Mouse (Mus musculus): ENCODE measurements around the gene Nudt15. TPM values are rescaled to one million over a fixed set of nuclear protein-coding genes. Genes with fewer than 3 reads are reported as not detected.

Nudt15 gene
- total and polyA plus RNA-seq, 2 experiments = 0.86 to 1.2 TPM

DNA sequence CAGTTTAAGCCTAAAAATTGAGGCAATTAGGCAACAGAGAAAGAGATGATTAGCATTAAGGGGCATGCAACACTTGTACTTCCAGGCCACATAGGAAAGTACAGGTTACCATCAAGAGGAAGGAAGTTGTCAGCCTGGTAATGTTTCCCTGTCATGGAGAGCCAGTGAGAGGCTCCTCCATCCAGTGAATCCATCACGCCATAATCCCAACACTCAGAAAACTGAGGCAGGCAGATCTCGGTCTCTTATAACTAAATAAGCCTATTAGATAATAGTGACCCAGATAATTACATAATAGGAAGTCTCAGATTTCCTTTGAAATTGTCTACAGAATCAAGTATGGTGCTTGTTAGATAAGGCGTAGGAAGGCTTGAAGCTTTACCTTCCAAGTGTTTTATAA, 23.9 kb downstream of the Nudt15 start:
- H3K27ac ChIP-seq (replicated peaks; ENCODE audit: insufficient read depth, low read depth, low read length) = no peak overlapping the region
- H3K36me3 ChIP-seq (ENCODE audit: control insufficient read depth, insufficient read depth, low read length) = no peaks in the 10 kb centered on the region
- H3K4me3 ChIP-seq (ENCODE audit: insufficient read depth, low read depth, low read length) = no peak overlapping the region
- WGBS = 64% methylated on average over 3 of the region's 3 CpGs
- TF ChIP-seq POLR2A (IDR thresholded peaks at IDR 0.05; ENCODE audit: extremely low read depth, insufficient read depth, low read length) (no peak), CTCF (IDR thresholded peaks at IDR 0.05; ENCODE audit: low read depth, low read length) (no peak)
- no peak for DNase-seq (ENCODE audit: extremely low read depth, low read depth, low spot score)
- no peaks in the 10 kb centered on the region for H3K79me2 ChIP-seq (ENCODE audit: control insufficient read depth, insufficient read depth, low read length)
- peaks cover 2% of the 10 kb centered on the region; the same call in 1 of the 2 replicates for H3K4me1 ChIP-seq (ENCODE audit: control insufficient read depth, insufficient read depth, low read length)
- H3K27me3 ChIP-seq (ENCODE audit: control insufficient read depth, insufficient read depth, low read length) = no peaks in the 10 kb centered on the region
- no peak overlapping the region for H3K9ac ChIP-seq (ENCODE audit: low read depth, low read length)

GRCm38 (mm10) chr14:73509765-73510423, 38.1 kb downstream of the Nudt15 start, which contains the start of gene Med4:
Gene Med4 (plus strand): TSS chr14:73510025.
- TF ChIP-seq POLR2A (IDR thresholded peaks at IDR 0.05; ENCODE audit: extremely low read depth, insufficient read depth, low read length) (peak; percentile 55; the same call in 1 of the 2 replicates), CTCF (IDR thresholded peaks at IDR 0.05; ENCODE audit: low read depth, low read length) (peak; percentile 100)

DNA sequence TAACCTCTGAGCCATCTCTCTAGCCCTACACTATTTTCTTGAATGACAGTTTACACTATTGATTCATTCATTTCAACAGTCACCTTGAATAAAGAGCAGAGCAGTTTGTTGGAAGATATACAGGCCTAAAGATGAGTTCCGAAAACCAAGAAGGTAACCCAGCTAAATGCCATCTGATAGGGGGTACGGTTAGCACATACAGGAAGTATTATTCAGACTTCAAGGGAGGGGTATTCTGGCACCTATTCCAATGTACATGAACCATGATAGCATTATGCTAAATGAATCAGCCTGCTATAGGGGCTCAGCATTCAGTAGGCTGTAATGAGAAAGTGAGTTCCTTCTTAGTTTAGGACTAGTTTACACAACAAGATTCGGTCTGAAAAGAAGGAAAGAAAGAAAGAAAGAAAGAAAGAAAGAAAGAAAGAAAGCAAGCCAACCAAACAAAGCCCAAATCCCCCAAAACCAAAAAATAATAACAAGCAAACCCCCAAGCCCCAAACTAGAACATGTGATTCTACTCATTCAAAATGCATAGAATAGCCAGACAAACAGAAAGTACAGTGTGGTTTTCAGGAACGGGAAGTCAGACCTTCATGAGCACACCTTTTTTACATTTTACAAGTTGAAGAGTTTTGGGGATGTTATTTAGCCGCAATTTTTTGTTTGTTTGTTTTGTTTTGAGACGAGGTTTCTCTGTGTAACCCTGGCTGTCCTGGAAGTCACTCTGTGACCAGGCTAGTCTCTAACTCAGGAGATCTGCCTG, 39.2 kb downstream of the Nudt15 start:
- Histone ChIP-seq H3K4me3 (ENCODE audit: insufficient read depth, low read depth, low read length) (no peak overlapping the region), H3K9ac (ENCODE audit: low read depth, low read length) (no peak overlapping the region), H3K27me3 (ENCODE audit: control insufficient read depth, insufficient read depth, low read length) (no peaks in the 10 kb centered on the region), H3K27ac (replicated peaks; ENCODE audit: insufficient read depth, low read depth, low read length) (no peak overlapping the region), H3K4me1 (ENCODE audit: control insufficient read depth, insufficient read depth, low read length) (peaks cover 8% of the 10 kb centered on the region), H3K79me2 (ENCODE audit: control insufficient read depth, insufficient read depth, low read length) (peaks cover 14% of the 10 kb centered on the region), H3K36me3 (ENCODE audit: control insufficient read depth, insufficient read depth, low read length) (no peaks in the 10 kb centered on the region)
- no peak for DNase-seq (ENCODE audit: extremely low read depth, low read depth, low spot score)
- TF ChIP-seq POLR2A (IDR thresholded peaks at IDR 0.05; ENCODE audit: extremely low read depth, insufficient read depth, low read length) = no peak
- no peak for TF ChIP-seq CTCF (IDR thresholded peaks at IDR 0.05; ENCODE audit: low read depth, low read length)
- WGBS = 82% methylated on average over 6 of the region's 6 CpGs

More at GRCm38 (mm10) chr14:73509765-73510423, 38.1 kb downstream of the Nudt15 start, which contains the start of gene Med4:
- no peak within 1 kb of the TSS for H3K27ac ChIP-seq (replicated peaks; ENCODE audit: insufficient read depth, low read depth, low read length)
- DNase-seq (ENCODE audit: extremely low read depth, low read depth, low spot score) = peak; percentile 79
- peaks cover 14% of the 10 kb centered on the region for H3K79me2 ChIP-seq (ENCODE audit: control insufficient read depth, insufficient read depth, low read length)
- H3K27me3 ChIP-seq (ENCODE audit: control insufficient read depth, insufficient read depth, low read length) = no peaks in the 10 kb centered on the region
- under 1% methylated on average over 41 of the region's 41 CpGs for WGBS
- H3K4me1 ChIP-seq (ENCODE audit: control insufficient read depth, insufficient read depth, low read length) = peaks cover 6% of the 10 kb centered on the region
- H3K9ac ChIP-seq (ENCODE audit: low read depth, low read length) = peak within 1 kb of the TSS; percentile 78
- peaks cover 5% of the 10 kb centered on the region; the same call in 1 of the 2 replicates for H3K36me3 ChIP-seq (ENCODE audit: control insufficient read depth, insufficient read depth, low read length)
- peak within 1 kb of the TSS; percentile 77 for H3K4me3 ChIP-seq (ENCODE audit: insufficient read depth, low read depth, low read length)

DNA sequence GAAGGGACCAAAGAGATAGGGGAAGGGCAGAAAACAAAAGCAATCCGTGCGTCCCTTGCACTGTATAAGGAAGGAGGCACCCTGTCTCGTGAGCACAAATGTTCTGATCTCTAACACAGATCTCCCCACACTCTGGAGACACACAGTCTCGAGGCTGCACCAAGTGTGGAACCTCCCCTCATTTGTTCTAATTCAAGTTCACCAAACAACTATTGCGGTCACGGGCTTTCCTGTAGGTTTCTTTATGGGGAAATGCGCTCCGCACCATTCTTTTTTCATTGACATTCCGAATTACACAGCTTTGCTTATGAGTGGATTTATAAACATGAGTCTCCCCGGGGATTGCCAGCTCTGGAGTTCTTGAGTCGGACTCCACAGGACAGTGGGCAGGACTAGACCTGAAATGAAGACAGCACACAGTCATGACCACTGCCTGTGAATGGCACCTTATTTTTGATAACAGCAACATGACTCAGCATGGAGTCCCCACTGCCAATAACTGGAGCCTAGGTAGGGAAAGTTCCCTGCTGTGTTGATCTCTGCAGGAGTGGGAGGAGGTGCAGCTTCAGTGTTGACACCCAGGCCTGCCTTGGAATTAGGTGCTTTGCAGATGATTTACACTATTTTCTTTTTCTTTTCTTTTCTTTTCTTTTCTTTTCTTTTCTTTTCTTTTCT, 40.2 kb downstream of the Nudt15 start:
- H3K4me3 ChIP-seq (ENCODE audit: insufficient read depth, low read depth, low read length) = no peak overlapping the region
- DNase-seq (ENCODE audit: extremely low read depth, low read depth, low spot score) = no peak
- no peak for TF ChIP-seq CTCF (IDR thresholded peaks at IDR 0.05; ENCODE audit: low read depth, low read length)
- TF ChIP-seq POLR2A (IDR thresholded peaks at IDR 0.05; ENCODE audit: extremely low read depth, insufficient read depth, low read length) = no peak
- H3K36me3 ChIP-seq (ENCODE audit: control insufficient read depth, insufficient read depth, low read length) = no peaks in the 10 kb centered on the region
- H3K9ac ChIP-seq (ENCODE audit: low read depth, low read length) = no peak overlapping the region
- peaks cover 9% of the 10 kb centered on the region for H3K4me1 ChIP-seq (ENCODE audit: control insufficient read depth, insufficient read depth, low read length)
- H3K27ac ChIP-seq (replicated peaks; ENCODE audit: insufficient read depth, low read depth, low read length) = peak overlapping the region; percentile 78
- H3K27me3 ChIP-seq (ENCODE audit: control insufficient read depth, insufficient read depth, low read length) = no peaks in the 10 kb centered on the region
- WGBS = 62% methylated on average over 11 of the region's 11 CpGs
- H3K79me2 ChIP-seq (ENCODE audit: control insufficient read depth, insufficient read depth, low read length) = peaks cover 14% of the 10 kb centered on the region

- Histone ChIP-seq H3K27ac (replicated peaks; ENCODE audit: insufficient read depth, low read depth, low read length) (0 out of 2 replicates have a peak overlapping the region, but pooled peaks have one; percentile 29), H3K79me2 (ENCODE audit: control insufficient read depth, insufficient read depth, low read length) (peaks cover 13% of the 10 kb centered on the region), H3K27me3 (ENCODE audit: control insufficient read depth, insufficient read depth, low read length) (no peaks in the 10 kb centered on the region), H3K4me1 (ENCODE audit: control insufficient read depth, insufficient read depth, low read length) (peaks cover 9% of the 10 kb centered on the region), H3K36me3 (ENCODE audit: control insufficient read depth, insufficient read depth, low read length) (no peaks in the 10 kb centered on the region), H3K9ac (ENCODE audit: low read depth, low read length) (no peak overlapping the region), H3K4me3 (ENCODE audit: insufficient read depth, low read depth, low read length) (no peak overlapping the region)
- TF ChIP-seq POLR2A (IDR thresholded peaks at IDR 0.05; ENCODE audit: extremely low read depth, insufficient read depth, low read length) (no peak), CTCF (IDR thresholded peaks at IDR 0.05; ENCODE audit: low read depth, low read length) (no peak)
- 71% methylated on average over 15 of the region's 15 CpGs for WGBS
- no peak for DNase-seq (ENCODE audit: extremely low read depth, low read depth, low spot score)
Observed at GRCm38 (mm10) chr14:73507200-73507599, 40.8 kb downstream of the Nudt15 start.
